Mouse (Mus musculus) CH12.LX (cell line): ENCODE measurements around the gene D1Pas1.

Experiments
- SMC3 ChIP-seq: IDR thresholded peaks from 2 replicates; pipeline ENCODE4 v1.6.1; 2011; ENCODE audit warnings: low read depth, low read length, improper control_type of control experiment
- USF2 ChIP-seq: conservative IDR thresholded peaks from 2 replicates; pipeline ENCODE4 v1.6.1; 2011; ENCODE audit warnings: low read depth, low read length, improper control_type of control experiment

DNA sequence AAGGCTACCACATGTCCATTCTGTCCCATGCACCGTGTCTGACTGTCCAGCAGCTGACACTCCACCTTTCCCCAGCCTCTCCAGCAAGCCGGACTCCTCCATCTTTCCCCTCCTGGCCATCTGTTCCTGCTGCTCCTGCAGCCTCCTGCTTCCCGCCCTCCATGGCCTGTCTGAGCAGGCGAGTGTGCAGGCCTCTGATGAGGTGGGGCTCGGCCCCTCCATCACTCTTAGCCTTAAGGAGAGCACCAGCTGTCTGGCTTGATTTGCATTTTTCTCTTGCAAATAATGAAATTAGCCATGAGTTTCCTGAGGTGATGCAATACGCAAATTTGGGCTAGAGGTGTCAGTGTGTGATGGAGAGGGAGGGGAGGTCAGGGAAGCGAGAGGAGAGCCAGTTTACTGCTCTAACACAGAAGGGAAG, 36.2 kb downstream of the D1Pas1 start:
- TF ChIP-seq USF2 (no peak), SMC3 (no peak)
